Mouse (Mus musculus): Measurements from ENCODE around the gene Gm20883. TPM values are rescaled to one million over a fixed set of nuclear protein-coding genes. Genes with fewer than 3 reads are reported as not detected.
"Not testable (repeated sequence)": the region's sequence is repeated elsewhere in the genome, so short reads cannot be mapped to it uniquely, and the experiment has no call there.

Gene Gm20883
- not detected for total RNA-seq (2021)
- long read RNA-seq, experiment 1: 0 reads
- long read RNA-seq, experiment 2: 0 reads

DNA sequence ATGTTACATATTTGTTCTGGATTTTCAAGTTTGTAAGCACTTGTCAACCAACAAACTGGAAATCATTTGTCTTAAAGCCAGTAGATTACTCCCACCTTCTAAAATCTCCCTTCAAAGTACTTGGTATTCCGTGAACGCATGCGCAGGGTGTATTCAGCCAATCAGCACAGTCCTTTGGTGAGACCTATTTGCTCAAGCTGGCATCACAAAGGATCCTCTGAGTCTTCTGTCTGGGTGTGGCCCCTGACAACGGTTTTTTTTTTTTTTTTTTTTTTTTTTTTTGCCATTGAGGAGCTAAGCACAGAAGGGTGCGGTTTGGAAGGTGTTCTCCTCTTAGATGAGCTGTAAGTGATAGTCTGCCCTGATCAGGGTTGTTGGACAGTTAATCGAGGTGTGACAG is at the start of gene Gm20883:
Gene Gm20883 (plus strand): TSS at position 301 of the 400 bp plus-strand sequence.
- DNase-seq: not testable (repeated sequence)
